12 mouse cellular contexts compared by ENCODE assay signal in the genomic region with DNA sequence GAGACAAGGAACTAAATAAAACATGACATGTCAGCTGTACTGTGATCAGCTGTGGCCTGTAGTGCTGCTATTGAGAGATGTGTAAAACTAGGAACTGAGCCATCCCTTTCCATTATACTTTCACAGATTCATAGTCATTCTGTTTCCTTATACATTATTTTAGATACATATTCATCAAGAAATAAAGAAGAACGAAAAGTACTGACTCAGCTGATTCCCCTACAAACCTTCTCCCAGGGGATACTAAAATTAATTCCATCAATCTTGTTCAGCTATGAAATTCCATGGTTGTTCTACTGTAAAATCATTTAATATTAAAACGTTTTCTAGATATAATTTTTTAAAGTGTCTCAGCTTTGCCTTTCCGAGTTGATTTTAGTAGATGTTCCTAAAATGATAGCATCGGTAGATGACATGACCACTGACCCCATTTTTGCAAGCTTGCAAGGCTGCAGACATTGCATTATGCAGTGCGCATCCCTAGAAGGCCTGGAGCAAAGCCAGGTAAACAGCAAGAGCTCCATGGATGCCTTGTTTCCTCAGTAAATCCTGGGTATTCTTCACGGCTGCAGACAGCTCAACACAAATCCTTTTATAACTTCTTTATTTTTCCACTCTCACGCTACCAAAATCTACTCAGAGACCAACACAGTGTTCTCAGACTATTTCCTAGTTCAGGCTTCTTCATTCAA. TPM values are rescaled to one million over a fixed set of nuclear protein-coding genes. Genes with fewer than 3 reads are reported as not detected.
DNase-seq lines count a peak whose midpoint lies in the region; ATAC-seq and TF ChIP-seq lines count a peak whose summit lies in the region.
"Had no signal": no experiment of that assay in that cellular context is flagged by ENCODE, and none has a peak within 500 bp of the region (broad histone marks: within the 10 kb centered on the region; RNA-seq: fewer than 3 reads in every experiment).

No protein-coding gene starts in this region.

- H3K9ac ChIP-seq in heart, embryonic 13.5 days: no peak overlapping the region
- H3K9ac ChIP-seq in neural tube, embryonic 13.5 days: no peak overlapping the region
- H3K9ac ChIP-seq in hindbrain, postnatal 0 days (replicated peaks; ENCODE audit: low read length): no peak overlapping the region
- H3K9ac ChIP-seq: intestine, embryonic 15.5 days; liver, embryonic 15.5 days; midbrain, embryonic 12.5 days had no signal

- H3K36me3 ChIP-seq in heart, embryonic 13.5 days: no peaks in the 10 kb centered on the region
- H3K36me3 ChIP-seq in neural tube, embryonic 13.5 days: no peaks in the 10 kb centered on the region
- H3K36me3 ChIP-seq in hindbrain, postnatal 0 days (ENCODE audit: insufficient read depth, low read length): no peaks in the 10 kb centered on the region
- H3K36me3 ChIP-seq: intestine, embryonic 15.5 days; liver, embryonic 15.5 days; midbrain, embryonic 12.5 days had no signal

- intact Hi-C loops in heart, postnatal 14 days (cut with DNase I): loop anchor here (5.0 kb wide), 1 partner anchor 76 kb away; no protein-coding TSS in a partner anchor

- H3K27me3 ChIP-seq in heart, embryonic 13.5 days (replicated peaks): peaks cover 1% of the 10 kb centered on the region
- H3K27me3 ChIP-seq in neural tube, embryonic 13.5 days: no peaks in the 10 kb centered on the region
- no peaks in the 10 kb centered on the region for H3K27me3 ChIP-seq in hindbrain, postnatal 0 days (ENCODE audit: insufficient read depth, low read length)
- H3K27me3 ChIP-seq: intestine, embryonic 15.5 days; midbrain, embryonic 12.5 days had no signal

- peaks cover 42% of the 10 kb centered on the region for H3K4me1 ChIP-seq in heart, embryonic 13.5 days
- H3K4me1 ChIP-seq in neural tube, embryonic 13.5 days (replicated peaks): peaks cover 28% of the 10 kb centered on the region
- H3K4me1 ChIP-seq in hindbrain, postnatal 0 days (ENCODE audit: insufficient read depth, low read length): peaks cover 6% of the 10 kb centered on the region
- H3K4me1 ChIP-seq: liver, embryonic 15.5 days had no signal

- 0 out of 2 replicates have a peak overlapping the region, but pooled peaks have one; percentile 47 for H3K4me2 ChIP-seq in heart, embryonic 13.5 days
- H3K4me2 ChIP-seq in neural tube, embryonic 13.5 days: no peak overlapping the region
- no peak overlapping the region for H3K4me2 ChIP-seq in hindbrain, postnatal 0 days (ENCODE audit: low read depth, low read length)
- H3K4me2 ChIP-seq: intestine, embryonic 15.5 days; liver, embryonic 15.5 days; midbrain, embryonic 12.5 days had no signal

- H3K4me3 ChIP-seq in heart, embryonic 13.5 days: no peak overlapping the region
- H3K4me3 ChIP-seq in neural tube, embryonic 13.5 days: no peak overlapping the region
- no peak overlapping the region for H3K4me3 ChIP-seq in hindbrain, postnatal 0 days (ENCODE audit: low read length)
- H3K4me3 ChIP-seq: intestine, embryonic 15.5 days; liver, embryonic 15.5 days; midbrain, embryonic 12.5 days had no signal

- no peak for TF ChIP-seq CTCF in hindbrain, postnatal 0 days (IDR thresholded peaks at IDR 0.05; ENCODE audit: low read depth)

- ATAC-seq in heart, embryonic 13.5 days (ENCODE audit: extremely low read depth, insufficient number of reproducible peaks, low FRiP score, low TSS enrichment): no peak
- no peak for ATAC-seq in neural tube, embryonic 13.5 days (ENCODE audit: low read depth)
- no peak for ATAC-seq in hindbrain, postnatal 0 days
- ATAC-seq: intestine, embryonic 15.5 days had no signal

- H3K9me3 ChIP-seq in heart, embryonic 13.5 days: peaks cover 6% of the 10 kb centered on the region
- H3K9me3 ChIP-seq in neural tube, embryonic 13.5 days: no peaks in the 10 kb centered on the region
- no peaks in the 10 kb centered on the region for H3K9me3 ChIP-seq in hindbrain, postnatal 0 days (ENCODE audit: low read length)
- H3K9me3 ChIP-seq: intestine, embryonic 15.5 days; liver, embryonic 15.5 days; midbrain, embryonic 12.5 days had no signal

- whole genome bisulfite sequencing in heart, embryonic 13.5 days: 73% methylated on average over 7 of the region's 7 CpGs
- 61% methylated on average over 7 of the region's 7 CpGs for WGBS in neural tube, embryonic 13.5 days
- 40% methylated on average over 7 of the region's 7 CpGs for WGBS in hindbrain, postnatal 0 days

- H3K27ac ChIP-seq in heart, embryonic 13.5 days (replicated peaks): peak overlapping the region; percentile 81
- H3K27ac ChIP-seq in neural tube, embryonic 13.5 days (replicated peaks): peak overlapping the region; percentile 59
- no peak overlapping the region for H3K27ac ChIP-seq in hindbrain, postnatal 0 days
- H3K27ac ChIP-seq: intestine, embryonic 15.5 days; kidney, postnatal 0 days; liver, embryonic 15.5 days; midbrain, embryonic 12.5 days had no signal

- DNase-seq in heart, postnatal 14 days: no peak
- DNase-seq in neural tube, embryonic 10.5 days (ENCODE audit: extremely low spot score, low spot score): no peak
- peak; percentile 59 for DNase-seq in hindbrain, postnatal 0 days (ENCODE audit: low spot score)
- no peak for DNase-seq in frontal cortex, postnatal 25 days (ENCODE audit: low spot score in 2 of 2)
- no peak for DNase-seq in kidney, adult 18-20 months
- DNase-seq: right cerebral cortex, postnatal 25 days had no signal

RNA-seq across cellular contexts. Expression of a gene that starts 22.9 kb away (rescaled TPM):
- polyA plus RNA-seq in heart, embryonic 13.5 days (2015; fragmentation: Nextera tagmentation; extraction: Ambion mirVana): 0.69 and 1.3 TPM in 2 replicates
- 1 to 10 TPM in 1 of 2 experiments, under 1 TPM in 1; 0.95 to 1.3 TPM for total RNA-seq in heart, postnatal 14 days (2021)
- polyA plus RNA-seq in neural tube, embryonic 13.5 days (2015; fragmentation: Nextera tagmentation; extraction: Ambion mirVana): 115 and 121 TPM in 2 replicates
- total RNA-seq in hindbrain, postnatal 0 days (2014; rRNA removed): 154 and 159 TPM in 2 replicates
- polyA plus RNA-seq in hindbrain, postnatal 0 days (2015; fragmentation: Nextera tagmentation; extraction: Ambion mirVana): 94.5 and 109 TPM in 2 replicates

RNA-seq across cellular contexts. Expression of a gene that starts 54.0 kb away (rescaled TPM):
- 3.7 and 3.8 TPM in 2 replicates for polyA plus RNA-seq in heart, embryonic 13.5 days (2015; fragmentation: Nextera tagmentation; extraction: Ambion mirVana)
- total RNA-seq in heart, postnatal 14 days (2021): 1 to 10 TPM; 2.0 TPM
- 8.2 and 9.2 TPM in 2 replicates for polyA plus RNA-seq in neural tube, embryonic 13.5 days (2015; fragmentation: Nextera tagmentation; extraction: Ambion mirVana)
- total RNA-seq in hindbrain, postnatal 0 days (2014; rRNA removed): 8.1 TPM in 2 replicates
- polyA plus RNA-seq in hindbrain, postnatal 0 days (2015; fragmentation: Nextera tagmentation; extraction: Ambion mirVana): 4.9 TPM in 2 replicates

Comparison
In these comparisons a context has a peak if more than half of its experiments do, and no peak if none do; other contexts are left out.
1. RNA of a gene that starts 22.9 kb away (polyA plus RNA-seq): 115 to 121 TPM in neural tube, embryonic 13.5 days and 94.5 to 109 TPM in hindbrain, postnatal 0 days; 0.69 to 1.3 TPM in heart, embryonic 13.5 days; every median in the first group is over 10 times any median in the second.